Mouse (Mus musculus) heart, embryonic 16.5 days (tissue): ENCODE measurements around the gene Hk2. TPM values are rescaled to one million over a fixed set of nuclear protein-coding genes. Genes with fewer than 3 reads are reported as not detected.

Source experiments
- polyA plus RNA-seq: library from polyadenylated mRNA; unstranded; fragments of >200 nt; fragmentation: Nextera tagmentation; extraction: Ambion mirVana; gene quantifications from 2 replicates; pipeline ENCODE4 v1.2.1, GENCODE M21; 2015

Hk2 gene
- polyA plus RNA-seq, 1 experiment from 2014 or later, result 37.4 TPM

Other genes starting within 250 kb of the Hk2 start
- gene Pole4, start 69.1 kb downstream of the Hk2 start, polyA plus RNA-seq, result 81.5 and 90.4 TPM in 2 replicates
- gene Sema4f, start 165.3 kb upstream of the Hk2 start, polyA plus RNA-seq, result 0.53 and 1.2 TPM in 2 replicates
- gene M1ap, start 172.4 kb upstream of the Hk2 start, polyA plus RNA-seq, result 0.69 and 0.71 TPM in 2 replicates